20 mouse cellular contexts compared by ENCODE assay signal in the genomic region with DNA sequence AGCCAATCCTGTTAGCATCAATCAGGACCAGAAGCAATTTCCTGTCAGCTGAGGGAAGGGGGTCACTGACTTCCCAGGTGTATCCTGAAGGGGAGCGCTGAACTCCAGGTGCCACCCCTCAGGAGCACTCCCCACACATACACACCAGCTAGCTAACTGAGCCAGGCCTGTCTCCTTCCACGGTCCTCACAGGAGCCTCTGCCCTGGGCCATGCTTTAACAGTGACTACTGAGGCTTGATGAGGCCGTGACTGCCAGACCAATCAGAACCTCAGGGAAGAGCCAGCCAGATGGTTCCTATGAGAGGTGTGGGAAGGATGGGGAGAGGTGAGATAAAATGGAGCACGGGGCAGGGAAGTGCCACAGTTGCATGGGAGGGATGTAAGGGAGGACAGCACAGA. TPM values are rescaled to one million over a fixed set of nuclear protein-coding genes. Genes with fewer than 3 reads are reported as not detected.
DNase-seq lines count a peak whose midpoint lies in the region; ATAC-seq and TF ChIP-seq lines count a peak whose summit lies in the region.
"Had no signal": no experiment of that assay in that cellular context is flagged by ENCODE, and none has a peak within 500 bp of the region (broad histone marks: within the 10 kb centered on the region; RNA-seq: fewer than 3 reads in every experiment).

No protein-coding gene starts in this region.

- ATAC-seq in megakaryocyte, adult 5-6 weeks (ENCODE audit: poor library complexity, severe bottlenecking): no peak
- ATAC-seq in G1E (ENCODE audit: extremely low read depth, insufficient number of reproducible peaks, low FRiP score, poor library complexity, severe bottlenecking): no peak
- ATAC-seq: forebrain, embryonic 13.5 days; forebrain, postnatal 0 days; hindbrain, embryonic 16.5 days had no signal

- peaks cover 88% of the 10 kb centered on the region for H3K4me1 ChIP-seq in megakaryocyte, embryonic 14.5 days
- H3K4me1 ChIP-seq in G1E (ENCODE audit: insufficient read depth, low read depth, low read length): no peaks in the 10 kb centered on the region

- peak; percentile 54 for DNase-seq in cerebellum, adult 9-10 months
- no peak for DNase-seq in cerebellum, postnatal 36 days
- DNase-seq in G1E (ENCODE audit: low spot score): no peak
- DNase-seq in brain, adult 2 months (ENCODE audit: low read depth, low spot score): peak; percentile 63
- DNase-seq: adrenal gland, adult 8-10 months; adrenal gland, postnatal 36 days; cerebellum, adult 9-11 months; forebrain, postnatal 0 days; gastrocnemius, postnatal 14 days; heart, adult 2 months; heart, postnatal 36 days; kidney, adult 11 months had no signal

- peak; percentile 5; the same call in 1 of the 2 replicates for TF ChIP-seq CTCF in G1E (IDR thresholded peaks at IDR 0.05; ENCODE audit: low read depth, low read length)

- H3K9me3 ChIP-seq in megakaryocyte, embryonic 14.5 days: no peaks in the 10 kb centered on the region
- no peaks in the 10 kb centered on the region for H3K9me3 ChIP-seq in G1E (replicated peaks)
- H3K9me3 ChIP-seq: forebrain, embryonic 13.5 days; heart, embryonic 13.5 days had no signal

- H3K27me3 ChIP-seq in megakaryocyte, embryonic 14.5 days (replicated peaks): peaks cover 2% of the 10 kb centered on the region
- peaks cover 20% of the 10 kb centered on the region; the same call in 1 of the 2 replicates for H3K27me3 ChIP-seq in G1E (ENCODE audit: insufficient read depth, low read length)
- H3K27me3 ChIP-seq: forebrain, embryonic 13.5 days had no signal

- H3K4me3 ChIP-seq in megakaryocyte, embryonic 14.5 days (replicated peaks): peak overlapping the region; percentile 52
- H3K4me3 ChIP-seq in G1E (ENCODE audit: low read depth, low read length): no peak overlapping the region
- H3K4me3 ChIP-seq: forebrain, embryonic 13.5 days; heart, adult 2 months; heart, embryonic 13.5 days had no signal

- no peaks in the 10 kb centered on the region for H3K36me3 ChIP-seq in megakaryocyte, embryonic 14.5 days (replicated peaks; ENCODE audit: low read length)
- no peaks in the 10 kb centered on the region for H3K36me3 ChIP-seq in G1E (replicated peaks)
- H3K36me3 ChIP-seq: heart, embryonic 13.5 days had no signal

RNA-seq across cellular contexts. Expression of a gene that starts 47.5 kb away (rescaled TPM):
- 12.3 and 31.0 TPM in 2 replicates for polyA plus RNA-seq in megakaryocyte, embryonic 14.5 days (2012; ENCODE audit: insufficient read depth, low replicate concordance)
- 16.2 and 17.6 TPM in 2 replicates for total RNA-seq in megakaryocyte, adult 5-6 weeks (2015)
- total RNA-seq in megakaryocyte, adult 5-6 weeks (2017): 19.8 and 21.6 TPM in 2 replicates
- total RNA-seq in G1E (2014; fragmentation: Nextera tagmentation) (9.8 and 12.8 TPM in 2 replicates), G1E (2017) (28.4 and 38.6 TPM in 2 replicates)
- polyA plus RNA-seq in G1E (2012): 15.0 and 17.9 TPM in 2 replicates

RNA-seq across cellular contexts. Expression of a gene that starts 53.2 kb away (rescaled TPM):
- 0.37 and 4.0 TPM in 2 replicates for polyA plus RNA-seq in megakaryocyte, embryonic 14.5 days (2012; ENCODE audit: insufficient read depth, low replicate concordance)
- total RNA-seq in megakaryocyte, adult 5-6 weeks (2015): 2.3 and 3.8 TPM in 2 replicates
- total RNA-seq in megakaryocyte, adult 5-6 weeks (2017): 4.8 and 5.5 TPM in 2 replicates
- not detected in 2 replicates for total RNA-seq in G1E (2014; fragmentation: Nextera tagmentation)
- total RNA-seq in G1E (2017): 0.05 TPM in 1 of 2 replicates, not detected in the other
- polyA plus RNA-seq in G1E (2012): not detected in 2 replicates

RNA-seq across cellular contexts. Expression of a gene that starts 53.3 kb away (rescaled TPM):
- polyA plus RNA-seq in megakaryocyte, embryonic 14.5 days (2012; ENCODE audit: insufficient read depth, low replicate concordance): 0.15 TPM in 1 of 2 replicates, not detected in the other
- 0.56 and 0.57 TPM in 2 replicates for total RNA-seq in megakaryocyte, adult 5-6 weeks (2015)
- 1.2 and 1.9 TPM in 2 replicates for total RNA-seq in megakaryocyte, adult 5-6 weeks (2017)
- total RNA-seq in G1E (2014; fragmentation: Nextera tagmentation): not detected in 2 replicates
- total RNA-seq in G1E (2017): not detected in 2 replicates
- not detected in 2 replicates for polyA plus RNA-seq in G1E (2012)
- total RNA-seq: adrenal gland, postnatal 36 days; gastrocnemius, adult 18-20 months; heart, adult 2 months; heart, postnatal 36 days had no signal
- polyA plus RNA-seq: forebrain, embryonic 13.5 days; heart, adult 2 months; heart, embryonic 13.5 days; heart, postnatal 0 days; intestine, embryonic 14.5 days had no signal

Comparison
In these comparisons a context has a peak if more than half of its experiments do, and no peak if none do; other contexts are left out.
1. DNase-seq: peak in cerebellum, adult 9-10 months (single experiment) and brain, adult 2 months (single experiment); none in cerebellum, postnatal 36 days (0 of 2) and G1E (single experiment).